Mouse (Mus musculus) limb, embryonic 10.5 days (tissue): ENCODE results near the gene Josd1. TPM values are rescaled to one million over a fixed set of nuclear protein-coding genes. Genes with fewer than 3 reads are reported as not detected.

Experiments used
- DNase-seq: peaks from one replicate; pipeline ENCODE4 v3.0.0-alpha.2; 2017; ENCODE audit warnings: low spot score
- H3K27ac ChIP-seq: fragments of 300-500 bp; sonication (generic); 2 replicates; pipeline ENCODE4 v1.5.1; 2016; ENCODE audit warnings: mild to moderate bottlenecking
- H3K27me3 ChIP-seq: fragments of 300-500 bp; sonication (generic); 2 replicates; pipeline ENCODE4 v1.6.1; 2016; ENCODE audit warnings: low read depth, mild to moderate bottlenecking; ENCODE audit not compliant: poor library complexity, severe bottlenecking
- H3K36me3 ChIP-seq: fragments of 300-500 bp; sonication (generic); 2 replicates; pipeline ENCODE4 v1.6.1; 2016; ENCODE audit warnings: mild to moderate bottlenecking, moderate library complexity
- H3K4me1 ChIP-seq: fragments of 300-500 bp; sonication (generic); 2 replicates; pipeline ENCODE4 v1.6.1; 2016
- H3K4me3 ChIP-seq: fragments of 300-500 bp; sonication (generic); 2 replicates; pipeline ENCODE4 v1.5.1; 2016; ENCODE audit warnings: mild to moderate bottlenecking, moderate library complexity
- H3K9me3 ChIP-seq: fragments of 300-500 bp; sonication (generic); replicated peaks from 2 replicates; pipeline ENCODE4 v1.6.1; 2016; ENCODE audit warnings: mild to moderate bottlenecking
- WGBS: fragments of 180-500 bp; shearing (Covaris S2); methylation state at CpG from one replicate; pipeline ENCODE4 v1.1.7; 2016; 5-methylcytosine and 5-hydroxymethylcytosine counted together
- polyA plus RNA-seq: library from polyadenylated mRNA; unstranded; fragments of >200 nt; fragmentation: Nextera tagmentation; extraction: Ambion mirVana; gene quantifications from 2 replicates; pipeline ENCODE4 v1.2.1, GENCODE M21; 2016

Gene Josd1
- 23.8 and 24.6 TPM in 2 replicates for polyA plus RNA-seq

- Histone ChIP-seq H3K27me3 (no peaks in the 10 kb centered on the region), H3K27ac (peak within 1 kb of the TSS; percentile 95), H3K9me3 (no peaks in the 10 kb centered on the region), H3K4me3 (peak within 1 kb of the TSS; percentile 92), H3K36me3 (peaks cover 8% of the 10 kb centered on the region; the same call in 1 of the 2 replicates), H3K4me1 (peaks cover 73% of the 10 kb centered on the region)
- peak; percentile 98 for DNase-seq
- WGBS, result under 1% methylated on average over 72 of the region's 72 CpGs
Measured at GRCm38 (mm10) chr15:79687646-79688267, at the start of gene Josd1. Gene Josd1, minus strand, starts transcription at chr15:79687919.

GRCm38 (mm10) chr15:79734311-79734710 is 46.6 kb upstream of the Josd1 start:
- Histone ChIP-seq H3K9me3 (no peaks in the 10 kb centered on the region), H3K4me1 (peaks cover 3% of the 10 kb centered on the region), H3K27ac (no peak overlapping the region), H3K4me3 (no peak overlapping the region), H3K27me3 (no peaks in the 10 kb centered on the region), H3K36me3 (peaks cover 92% of the 10 kb centered on the region)
- 87% methylated on average over 8 of the region's 8 CpGs for WGBS
- no peak for DNase-seq

- H3K4me1 ChIP-seq, result no peaks in the 10 kb centered on the region
- no peaks in the 10 kb centered on the region for H3K9me3 ChIP-seq
- H3K27me3 ChIP-seq, result no peaks in the 10 kb centered on the region
- no peak overlapping the region for H3K4me3 ChIP-seq
- 75% methylated on average over 4 of the region's 4 CpGs for WGBS
- H3K36me3 ChIP-seq, result peaks cover 92% of the 10 kb centered on the region
- no peak overlapping the region for H3K27ac ChIP-seq
- no peak for DNase-seq
Measured at GRCm38 (mm10) chr15:79733640-79734039, 45.9 kb upstream of the Josd1 start.

- 94% methylated on average over 8 of the region's 8 CpGs for WGBS
- H3K4me1 ChIP-seq, result no peaks in the 10 kb centered on the region
- H3K36me3 ChIP-seq, result peaks cover 92% of the 10 kb centered on the region
- no peaks in the 10 kb centered on the region for H3K27me3 ChIP-seq
- DNase-seq, result no peak
- H3K4me3 ChIP-seq, result no peak overlapping the region
- no peaks in the 10 kb centered on the region for H3K9me3 ChIP-seq
- H3K27ac ChIP-seq, result no peak overlapping the region
Measured at GRCm38 (mm10) chr15:79733192-79733591, 45.5 kb upstream of the Josd1 start.

GRCm38 (mm10) chr15:79731554-79731953 is 43.8 kb upstream of the Josd1 start:
- H3K27me3 ChIP-seq, result no peaks in the 10 kb centered on the region
- no peaks in the 10 kb centered on the region for H3K9me3 ChIP-seq
- no peak overlapping the region for H3K27ac ChIP-seq
- WGBS, result 89% methylated on average over 7 of the region's 7 CpGs
- peaks cover 92% of the 10 kb centered on the region for H3K36me3 ChIP-seq
- no peak for DNase-seq
- no peaks in the 10 kb centered on the region for H3K4me1 ChIP-seq
- no peak overlapping the region for H3K4me3 ChIP-seq

GRCm38 (mm10) chr15:79728731-79729388 is 41.1 kb upstream of the Josd1 start:
- peaks cover 94% of the 10 kb centered on the region for H3K36me3 ChIP-seq
- H3K27me3 ChIP-seq, result no peaks in the 10 kb centered on the region
- no peak for DNase-seq
- H3K9me3 ChIP-seq, result no peaks in the 10 kb centered on the region
- no peaks in the 10 kb centered on the region for H3K4me1 ChIP-seq
- WGBS, result 93% methylated on average over 10 of the region's 10 CpGs
- H3K4me3 ChIP-seq, result no peak overlapping the region
- no peak overlapping the region for H3K27ac ChIP-seq

- no peaks in the 10 kb centered on the region for H3K4me1 ChIP-seq
Measured at GRCm38 (mm10) chr15:79728311-79728710, 40.6 kb upstream of the Josd1 start.

GRCm38 (mm10) chr15:79727840-79728239 is 40.1 kb upstream of the Josd1 start:
- H3K4me1 ChIP-seq, result no peaks in the 10 kb centered on the region
- H3K27ac ChIP-seq, result no peak overlapping the region
- peaks cover 93% of the 10 kb centered on the region for H3K36me3 ChIP-seq
- no peak for DNase-seq
- no peaks in the 10 kb centered on the region for H3K9me3 ChIP-seq
- no peaks in the 10 kb centered on the region for H3K27me3 ChIP-seq
- no peak overlapping the region for H3K4me3 ChIP-seq
- WGBS, result 92% methylated on average over 6 of the region's 6 CpGs

More at GRCm38 (mm10) chr15:79728311-79728710, 40.6 kb upstream of the Josd1 start:
- H3K27ac ChIP-seq, result no peak overlapping the region
- H3K9me3 ChIP-seq, result no peaks in the 10 kb centered on the region
- no peak for DNase-seq
- peaks cover 94% of the 10 kb centered on the region for H3K36me3 ChIP-seq
- H3K4me3 ChIP-seq, result no peak overlapping the region
- H3K27me3 ChIP-seq, result no peaks in the 10 kb centered on the region
- WGBS, result 85% methylated on average over 5 of the region's 5 CpGs

GRCm38 (mm10) chr15:79725190-79725789 is 37.6 kb upstream of the Josd1 start:
- no peaks in the 10 kb centered on the region for H3K27me3 ChIP-seq
- 94% methylated on average over 11 of the region's 11 CpGs for WGBS
- no peak overlapping the region for H3K4me3 ChIP-seq
- H3K9me3 ChIP-seq, result no peaks in the 10 kb centered on the region
- no peak overlapping the region for H3K27ac ChIP-seq
- H3K4me1 ChIP-seq, result peaks cover 7% of the 10 kb centered on the region
- DNase-seq, result no peak
- H3K36me3 ChIP-seq, result peaks cover 90% of the 10 kb centered on the region

- DNase-seq, result no peak
- Histone ChIP-seq H3K27me3 (no peaks in the 10 kb centered on the region), H3K9me3 (no peaks in the 10 kb centered on the region), H3K4me1 (peaks cover 7% of the 10 kb centered on the region), H3K27ac (no peak overlapping the region), H3K36me3 (peaks cover 92% of the 10 kb centered on the region), H3K4me3 (no peak overlapping the region)
- WGBS, result 56% methylated on average over 1 of the region's 1 CpGs
Measured at GRCm38 (mm10) chr15:79723439-79723838, 35.7 kb upstream of the Josd1 start.

- peaks cover 7% of the 10 kb centered on the region for H3K4me1 ChIP-seq
- no peak overlapping the region for H3K4me3 ChIP-seq
- H3K36me3 ChIP-seq, result peaks cover 92% of the 10 kb centered on the region
- 82% methylated on average over 4 of the region's 4 CpGs for WGBS
- 0 out of 2 replicates have a peak overlapping the region, but pooled peaks have one; percentile 46 for H3K27ac ChIP-seq
- H3K9me3 ChIP-seq, result no peaks in the 10 kb centered on the region
- no peaks in the 10 kb centered on the region for H3K27me3 ChIP-seq
- no peak for DNase-seq
Measured at GRCm38 (mm10) chr15:79720796-79721195, 33.1 kb upstream of the Josd1 start.

- WGBS, result 89% methylated on average over 8 of the region's 8 CpGs
- H3K36me3 ChIP-seq, result peaks cover 92% of the 10 kb centered on the region
- no peak for DNase-seq
- no peak overlapping the region for H3K4me3 ChIP-seq
- no peaks in the 10 kb centered on the region for H3K27me3 ChIP-seq
- H3K27ac ChIP-seq, result no peak overlapping the region
- H3K9me3 ChIP-seq, result no peaks in the 10 kb centered on the region
- peaks cover 7% of the 10 kb centered on the region for H3K4me1 ChIP-seq
Measured at GRCm38 (mm10) chr15:79720267-79720666, 32.5 kb upstream of the Josd1 start.

- DNase-seq, result no peak
- H3K36me3 ChIP-seq, result peaks cover 98% of the 10 kb centered on the region
- no peak overlapping the region for H3K4me3 ChIP-seq
- no peak overlapping the region for H3K27ac ChIP-seq
- peaks cover 7% of the 10 kb centered on the region for H3K4me1 ChIP-seq
- no peaks in the 10 kb centered on the region for H3K27me3 ChIP-seq
- no peaks in the 10 kb centered on the region for H3K9me3 ChIP-seq
- 95% methylated on average over 6 of the region's 6 CpGs for WGBS
Measured at GRCm38 (mm10) chr15:79716710-79717109, 29.0 kb upstream of the Josd1 start.
